Mouse (Mus musculus) spleen, postnatal 4 days (tissue): ENCODE measurements at regions not wholly inside any gene's neighbourhood (a gene's known extent, or its start where the extent isn't known, plus 50 kb on each side); places are given as distances from the start of the nearest gene placed in this dataset.
"Not testable (repeated sequence)": the region's sequence is repeated elsewhere in the genome, so short reads cannot be mapped to it uniquely, and the experiment has no call there.

Experiments used
- DNase-seq, 2 experiments: peaks; one replicate each; pipeline ENCODE4 v3.0.0; 2022; ENCODE audit warnings: low spot score in 2 of 2

GRCm38 (mm10) chr15:31980791-31981190, 196.3 kb upstream of the Tas2r119 start:
- DNase-seq = no peak

- DNase-seq = no peak
Observed at GRCm38 (mm10) chr15:31987291-31987690, 189.8 kb upstream of the Tas2r119 start.

- DNase-seq = no peak
Observed at GRCm38 (mm10) chr15:31989093-31989492, 188.0 kb upstream of the Tas2r119 start.

GRCm38 (mm10) chr15:31989593-31990290, 187.3 kb upstream of the Tas2r119 start:
- DNase-seq = no peak

GRCm38 (mm10) chr15:31997996-31998395, 179.1 kb upstream of the Tas2r119 start:
- no peak for DNase-seq

GRCm38 (mm10) chr15:31999553-31999952, 177.5 kb upstream of the Tas2r119 start:
- DNase-seq = no peak

- no peak for DNase-seq
Observed at GRCm38 (mm10) chr15:32002950-32003422, 174.1 kb upstream of the Tas2r119 start.

GRCm38 (mm10) chr15:32003489-32003888, 173.6 kb upstream of the Tas2r119 start:
- no peak for DNase-seq

GRCm38 (mm10) chr15:32005986-32006385, 171.1 kb upstream of the Tas2r119 start:
- no peak for DNase-seq

GRCm38 (mm10) chr15:32009818-32010217, 167.3 kb upstream of the Tas2r119 start:
- no peak for DNase-seq

GRCm38 (mm10) chr15:32012044-32012443, 165.0 kb upstream of the Tas2r119 start:
- DNase-seq = no peak

GRCm38 (mm10) chr15:32012838-32013237, 164.3 kb upstream of the Tas2r119 start:
- DNase-seq = no peak

- no peak for DNase-seq
Observed at GRCm38 (mm10) chr15:32015169-32015568, 161.9 kb upstream of the Tas2r119 start.

GRCm38 (mm10) chr15:32020323-32021008, 156.6 kb upstream of the Tas2r119 start:
- no peak for DNase-seq

GRCm38 (mm10) chr15:32021009-32021602, 156.0 kb upstream of the Tas2r119 start:
- DNase-seq = no peak

- no peak for DNase-seq
Observed at GRCm38 (mm10) chr15:32034091-32034490, 143.0 kb upstream of the Tas2r119 start.

GRCm38 (mm10) chr15:32034790-32035189, 142.3 kb upstream of the Tas2r119 start:
- DNase-seq = no peak

GRCm38 (mm10) chr15:32041764-32042163, 135.3 kb upstream of the Tas2r119 start:
- DNase-seq = no peak

- no peak for DNase-seq
Observed at GRCm38 (mm10) chr15:32042173-32042572, 134.9 kb upstream of the Tas2r119 start.

GRCm38 (mm10) chr15:32042589-32042988, 134.5 kb upstream of the Tas2r119 start:
- DNase-seq = no peak

- DNase-seq = no peak
Observed at GRCm38 (mm10) chr15:32043207-32043606, 133.9 kb upstream of the Tas2r119 start.

GRCm38 (mm10) chr15:32043670-32044069, 133.4 kb upstream of the Tas2r119 start:
- DNase-seq = not testable (repeated sequence)

GRCm38 (mm10) chr15:32048836-32049235, 128.3 kb upstream of the Tas2r119 start:
- no peak for DNase-seq
